Mouse (Mus musculus): Measurements from ENCODE around the gene Nr0b2. TPM values are rescaled to one million over a fixed set of nuclear protein-coding genes. Genes with fewer than 3 reads are reported as not detected.

Nr0b2 gene
- polyA plus RNA-seq, 1 experiment from 2014 or later = not detected

- H3K27ac ChIP-seq = no peak overlapping the region
- H3K4me3 ChIP-seq (replicated peaks) = no peak overlapping the region
- 96% methylated on average over 3 of the region's 3 CpGs for WGBS
- no peak overlapping the region for H3K9ac ChIP-seq (replicated peaks)
- H3K27me3 ChIP-seq = no peaks in the 10 kb centered on the region
- no peaks in the 10 kb centered on the region for H3K4me1 ChIP-seq (replicated peaks)
- peaks cover 97% of the 10 kb centered on the region for H3K36me3 ChIP-seq
- H3K9me3 ChIP-seq = no peaks in the 10 kb centered on the region
- ATAC-seq = no peak
- no peak overlapping the region for H3K4me2 ChIP-seq (replicated peaks)
Measured at GRCm38 (mm10) chr4:133532777-133533176, 20.4 kb upstream of the Nr0b2 start.

DNA sequence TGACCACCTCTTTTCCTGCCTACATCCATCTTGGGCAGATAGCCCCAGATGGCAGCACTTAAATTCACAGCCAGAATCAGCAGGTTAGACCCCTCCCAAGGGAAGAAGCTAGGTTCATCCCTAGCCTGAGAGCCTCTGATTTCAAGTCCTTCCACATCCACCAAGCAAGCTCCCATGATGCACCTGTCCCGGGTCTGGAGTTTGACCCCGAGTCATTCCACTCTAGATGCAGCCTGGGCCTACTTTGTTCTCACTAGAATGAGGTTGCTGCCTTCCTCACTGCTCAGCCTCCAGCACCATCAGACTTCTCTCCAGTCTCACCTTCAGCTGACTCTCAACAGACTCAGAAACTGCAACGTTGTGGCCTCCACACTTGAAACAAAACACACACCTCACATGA lies 17.1 kb upstream of the Nr0b2 start:
- peaks cover 96% of the 10 kb centered on the region for H3K36me3 ChIP-seq

DNA sequence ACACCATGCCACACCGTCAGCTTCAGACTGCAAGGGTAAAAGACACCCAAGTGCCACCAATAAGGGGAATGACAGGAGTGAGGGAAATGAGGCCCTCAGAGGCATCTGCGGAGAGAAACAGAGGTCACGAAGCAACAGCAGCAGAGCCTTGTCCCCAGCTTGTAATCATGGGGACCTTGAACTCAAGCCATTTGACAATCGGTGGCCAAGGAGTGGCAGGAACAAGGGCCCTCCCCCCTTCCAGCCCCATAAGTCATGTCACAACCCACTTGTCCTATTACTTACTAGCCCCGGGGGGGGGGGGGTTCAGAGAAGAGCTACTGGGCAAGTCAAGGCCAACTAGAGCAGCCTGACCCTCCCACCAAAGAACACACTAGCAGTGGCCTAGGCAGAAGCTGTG lies 16.5 kb upstream of the Nr0b2 start:
- H3K4me2 ChIP-seq (replicated peaks) = no peak overlapping the region
- H3K36me3 ChIP-seq = peaks cover 94% of the 10 kb centered on the region
- no peaks in the 10 kb centered on the region for H3K9me3 ChIP-seq
- ATAC-seq = no peak
- no peak overlapping the region for H3K4me3 ChIP-seq (replicated peaks)
- H3K4me1 ChIP-seq (replicated peaks) = no peaks in the 10 kb centered on the region
- H3K27me3 ChIP-seq = no peaks in the 10 kb centered on the region
- no peak overlapping the region for H3K9ac ChIP-seq (replicated peaks)
- 95% methylated on average over 5 of the region's 5 CpGs for WGBS
- no peak overlapping the region for H3K27ac ChIP-seq

More for the DNA sequence above, 17.1 kb upstream of the Nr0b2 start:
- Histone ChIP-seq H3K4me1 (replicated peaks) (no peaks in the 10 kb centered on the region), H3K9me3 (no peaks in the 10 kb centered on the region), H3K27me3 (no peaks in the 10 kb centered on the region), H3K4me2 (replicated peaks) (no peak overlapping the region), H3K9ac (replicated peaks) (no peak overlapping the region), H3K27ac (no peak overlapping the region), H3K4me3 (replicated peaks) (no peak overlapping the region)
- 89% methylated on average over 3 of the region's 3 CpGs for WGBS
- ATAC-seq = no peak

GRCm38 (mm10) chr4:133545272-133546231 lies 7.6 kb upstream of the Nr0b2 start, which contains the start of gene Nudc:
Nudc (minus strand) TSS chr4:133545996.
- H3K27me3 ChIP-seq = 0 out of 2 replicates have a peak, but pooled peaks cover 5% of the 10 kb centered on the region
- H3K4me2 ChIP-seq (replicated peaks) = peak within 1 kb of the TSS; percentile 82
- H3K4me3 ChIP-seq (replicated peaks) = peak within 1 kb of the TSS; percentile 87
- H3K9ac ChIP-seq (replicated peaks) = peak within 1 kb of the TSS; percentile 91
- peak within 1 kb of the TSS; percentile 72 for H3K27ac ChIP-seq
- ATAC-seq = peak; percentile 99
- H3K9me3 ChIP-seq = no peaks in the 10 kb centered on the region
- peaks cover 21% of the 10 kb centered on the region for H3K4me1 ChIP-seq (replicated peaks)
- H3K36me3 ChIP-seq = peaks cover 19% of the 10 kb centered on the region
- under 1% methylated on average over 58 of the region's 77 CpGs for WGBS

- Histone ChIP-seq H3K4me3 (replicated peaks) (no peak overlapping the region), H3K27me3 (peaks cover 10% of the 10 kb centered on the region; the same call in 1 of the 2 replicates), H3K9ac (replicated peaks) (no peak overlapping the region), H3K27ac (no peak overlapping the region), H3K4me1 (replicated peaks) (no peaks in the 10 kb centered on the region), H3K36me3 (no peaks in the 10 kb centered on the region), H3K9me3 (no peaks in the 10 kb centered on the region), H3K4me2 (replicated peaks) (no peak overlapping the region)
- 94% methylated on average over 1 of the region's 1 CpGs for WGBS
- no peak for ATAC-seq
Measured at GRCm38 (mm10) chr4:133552029-133552428, 1.1 kb upstream of the Nr0b2 start.

GRCm38 (mm10) chr4:133553448-133554330 lies 513 bp downstream of the Nr0b2 start:
- no peak overlapping the region for H3K27ac ChIP-seq
- ATAC-seq = no peak
- peaks cover 10% of the 10 kb centered on the region; the same call in 1 of the 2 replicates for H3K27me3 ChIP-seq
- H3K9me3 ChIP-seq = no peaks in the 10 kb centered on the region
- no peak overlapping the region for H3K4me2 ChIP-seq (replicated peaks)
- H3K9ac ChIP-seq (replicated peaks) = no peak overlapping the region
- H3K4me1 ChIP-seq (replicated peaks) = no peaks in the 10 kb centered on the region
- no peaks in the 10 kb centered on the region for H3K36me3 ChIP-seq
- WGBS = 76% methylated on average over 19 of the region's 19 CpGs
- H3K4me3 ChIP-seq (replicated peaks) = no peak overlapping the region

- no peaks in the 10 kb centered on the region for H3K4me1 ChIP-seq (replicated peaks)
- no peak for ATAC-seq
- H3K27ac ChIP-seq = no peak overlapping the region
- H3K4me3 ChIP-seq (replicated peaks) = no peak overlapping the region
- H3K9me3 ChIP-seq = no peaks in the 10 kb centered on the region
- no peaks in the 10 kb centered on the region for H3K36me3 ChIP-seq
- H3K9ac ChIP-seq (replicated peaks) = no peak overlapping the region
- 42% methylated on average over 10 of the region's 10 CpGs for WGBS
- H3K4me2 ChIP-seq (replicated peaks) = no peak overlapping the region
- H3K27me3 ChIP-seq = 0 out of 2 replicates have a peak, but pooled peaks cover 2% of the 10 kb centered on the region
Measured at GRCm38 (mm10) chr4:133557041-133557717, 4.0 kb downstream of the Nr0b2 start.

DNA sequence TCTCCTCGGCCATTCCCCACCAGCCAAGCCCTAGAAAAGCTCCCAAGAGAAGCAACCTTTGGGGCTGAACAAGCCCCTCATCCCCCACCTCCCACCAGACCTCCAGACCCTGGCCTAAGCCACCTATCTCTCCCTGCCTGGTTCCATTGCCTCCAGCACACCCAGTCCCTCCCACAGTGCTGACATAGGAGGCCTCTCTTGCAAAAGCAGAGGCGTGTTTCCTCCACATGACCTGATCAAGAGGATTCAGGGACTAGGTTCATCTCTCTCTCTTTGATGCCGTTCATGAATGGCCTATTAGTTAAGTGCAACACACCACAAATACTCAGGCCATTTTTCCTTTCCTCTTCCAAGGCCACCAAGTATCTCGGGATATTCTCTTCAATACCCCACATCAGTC lies 6.7 kb downstream of the Nr0b2 start:
- ATAC-seq = no peak
- Histone ChIP-seq H3K36me3 (no peaks in the 10 kb centered on the region), H3K9me3 (peaks cover 5% of the 10 kb centered on the region), H3K27me3 (no peaks in the 10 kb centered on the region), H3K9ac (replicated peaks) (no peak overlapping the region), H3K4me1 (replicated peaks) (no peaks in the 10 kb centered on the region), H3K4me2 (replicated peaks) (no peak overlapping the region), H3K27ac (no peak overlapping the region), H3K4me3 (replicated peaks) (no peak overlapping the region)
- WGBS = 78% methylated on average over 4 of the region's 4 CpGs

DNA sequence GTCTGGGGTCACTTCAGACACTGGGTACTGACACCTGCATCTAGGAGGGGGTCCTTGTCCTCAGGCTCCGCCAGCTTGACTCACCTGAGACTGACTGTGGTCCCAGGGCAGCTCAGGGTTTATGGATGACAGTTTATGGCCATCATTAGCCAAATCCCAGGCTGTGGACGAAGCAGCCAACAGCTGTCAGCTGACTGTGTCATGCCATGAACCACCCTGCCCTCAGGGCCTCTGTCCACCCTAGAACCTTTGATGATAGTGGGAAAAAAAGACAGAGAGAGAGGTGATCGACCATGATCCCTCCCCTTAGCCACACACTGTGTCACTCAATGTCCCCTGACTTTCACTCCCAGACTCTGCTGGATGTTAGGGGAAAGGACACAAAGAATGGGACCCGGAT lies 8.4 kb downstream of the Nr0b2 start:
- Histone ChIP-seq H3K9me3 (peaks cover 5% of the 10 kb centered on the region), H3K27ac (no peak overlapping the region), H3K4me3 (replicated peaks) (no peak overlapping the region), H3K9ac (replicated peaks) (no peak overlapping the region), H3K27me3 (no peaks in the 10 kb centered on the region), H3K4me2 (replicated peaks) (no peak overlapping the region), H3K36me3 (no peaks in the 10 kb centered on the region), H3K4me1 (replicated peaks) (no peaks in the 10 kb centered on the region)
- WGBS = 81% methylated on average over 4 of the region's 4 CpGs
- ATAC-seq = no peak

- H3K27ac ChIP-seq = no peak overlapping the region
- peaks cover 5% of the 10 kb centered on the region for H3K9me3 ChIP-seq
- H3K4me2 ChIP-seq (replicated peaks) = no peak overlapping the region
- H3K9ac ChIP-seq (replicated peaks) = no peak overlapping the region
- ATAC-seq = no peak
- no peak overlapping the region for H3K4me3 ChIP-seq (replicated peaks)
- H3K27me3 ChIP-seq = no peaks in the 10 kb centered on the region
- H3K4me1 ChIP-seq (replicated peaks) = no peaks in the 10 kb centered on the region
- WGBS = 73% methylated on average over 11 of the region's 11 CpGs
- H3K36me3 ChIP-seq = no peaks in the 10 kb centered on the region
Measured at GRCm38 (mm10) chr4:133563123-133563571, 10.0 kb downstream of the Nr0b2 start.

GRCm38 (mm10) chr4:133567251-133567650 lies 14.1 kb downstream of the Nr0b2 start:
- 31% methylated on average over 8 of the region's 8 CpGs for WGBS
- H3K4me2 ChIP-seq (replicated peaks) = no peak overlapping the region
- H3K36me3 ChIP-seq = no peaks in the 10 kb centered on the region
- no peak for ATAC-seq
- H3K9me3 ChIP-seq = peaks cover 5% of the 10 kb centered on the region
- no peak overlapping the region for H3K27ac ChIP-seq
- no peaks in the 10 kb centered on the region for H3K4me1 ChIP-seq (replicated peaks)
- H3K27me3 ChIP-seq = no peaks in the 10 kb centered on the region
- H3K4me3 ChIP-seq (replicated peaks) = no peak overlapping the region
- H3K9ac ChIP-seq (replicated peaks) = no peak overlapping the region
